Mouse (Mus musculus) lung, embryonic 14.5 days (tissue): ENCODE measurements around the gene Cryz. TPM values are rescaled to one million over a fixed set of nuclear protein-coding genes. Genes with fewer than 3 reads are reported as not detected.

Experiments used
- ATAC-seq: fragments of 200-750 bp; cut with Nextera tagmentation; 2 replicates; pipeline ENCODE4 v1.8.0; 2017; ENCODE audit warnings: mild to moderate bottlenecking, moderate TSS enrichment, moderate library complexity; ENCODE audit not compliant: insufficient read depth
- DNase-seq: peaks from one replicate; pipeline ENCODE4 v3.0.0-alpha.2; 2015
- H3K27ac ChIP-seq: fragments of 300-500 bp; sonication (generic); 2 replicates; pipeline ENCODE4 v1.5.1; 2014; ENCODE audit warnings: low read depth, mild to moderate bottlenecking, moderate library complexity
- H3K27me3 ChIP-seq: fragments of 300-500 bp; sonication (generic); 2 replicates; pipeline ENCODE4 v1.6.1; 2014; ENCODE audit warnings: low read length, control low read depth; ENCODE audit not compliant: insufficient read depth
- H3K36me3 ChIP-seq: fragments of 300-500 bp; sonication (generic); 2 replicates; pipeline ENCODE4 v1.6.1; 2014; ENCODE audit warnings: control low read depth; ENCODE audit not compliant: insufficient read depth
- H3K4me1 ChIP-seq: fragments of 300-500 bp; sonication (generic); 2 replicates; pipeline ENCODE4 v1.6.1; 2014; ENCODE audit warnings: antibody characterized with exemption, control low read depth; ENCODE audit not compliant: insufficient read depth
- H3K4me2 ChIP-seq: fragments of 300-500 bp; sonication (generic); 2 replicates; pipeline ENCODE4 v1.6.1; 2014; ENCODE audit warnings: mild to moderate bottlenecking
- H3K4me3 ChIP-seq: fragments of 300-500 bp; sonication (generic); 2 replicates; pipeline ENCODE4 v1.5.1; 2014; ENCODE audit warnings: low read depth, low read length
- H3K9ac ChIP-seq: fragments of 300-500 bp; sonication (generic); 2 replicates; pipeline ENCODE4 v1.6.1; 2014
- H3K9me3 ChIP-seq: fragments of 300-500 bp; sonication (generic); 2 replicates; pipeline ENCODE4 v1.6.1; 2016; ENCODE audit warnings: low read depth, low read length, control low read depth
- CTCF ChIP-seq: IDR thresholded peaks from 2 replicates; pipeline ENCODE4 v1.5.1; 2016; ENCODE audit warnings: antibody characterized with exemption, low read depth
- WGBS: fragments of 180-500 bp; shearing (Covaris S2); extraction: QIAGEN DNeasy Blood & Tissue Kit; methylation state at CpG from one replicate; pipeline ENCODE4 v1.1.7; 2014; 5-methylcytosine and 5-hydroxymethylcytosine counted together
- polyA plus RNA-seq: library from polyadenylated mRNA; unstranded; fragments of >200 nt; fragmentation: Nextera tagmentation; extraction: Ambion mirVana; gene quantifications from 2 replicates; pipeline ENCODE4 v1.2.1, GENCODE M21; 2014

Gene Cryz
- polyA plus RNA-seq, 1 experiment from 2014 or later, result 19.6 TPM

DNA sequence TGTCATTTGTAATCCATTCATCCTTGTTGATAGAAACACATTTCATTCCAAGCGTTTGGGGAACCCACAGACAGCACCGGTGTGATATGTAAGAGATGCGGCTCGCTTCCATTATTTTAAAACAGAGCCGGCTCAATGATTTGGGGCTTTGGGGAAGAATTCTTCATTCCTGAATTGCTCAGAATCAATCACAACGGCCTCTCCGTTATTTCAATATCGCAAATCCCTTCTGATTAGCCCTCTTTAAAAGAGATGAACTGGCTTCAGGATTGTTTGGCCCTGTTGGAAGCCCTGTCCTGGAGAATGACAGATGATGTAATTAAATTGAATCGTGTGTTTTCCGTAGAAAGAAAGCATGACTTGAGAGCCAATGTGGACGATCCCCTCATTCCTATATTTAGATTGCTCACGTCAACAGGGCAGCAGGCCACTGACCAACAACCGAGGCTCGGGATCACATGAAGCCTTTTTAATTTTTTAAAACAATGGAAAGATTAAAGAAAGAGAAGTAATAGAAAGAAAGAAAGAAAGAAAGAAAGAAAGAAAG, 26.4 kb upstream of the Cryz start:
- Histone ChIP-seq H3K9me3 (no peaks in the 10 kb centered on the region), H3K9ac (no peak overlapping the region), H3K27me3 (peaks cover 23% of the 10 kb centered on the region), H3K4me3 (no peak overlapping the region), H3K4me1 (no peaks in the 10 kb centered on the region), H3K27ac (no peak overlapping the region), H3K4me2 (no peak overlapping the region; the same call in 1 of the 2 replicates), H3K36me3 (no peaks in the 10 kb centered on the region)
- ATAC-seq (no peak), DNase-seq (peak; percentile 26)
- no peak for TF ChIP-seq CTCF
- 44% methylated on average over 14 of the region's 14 CpGs for WGBS

DNA sequence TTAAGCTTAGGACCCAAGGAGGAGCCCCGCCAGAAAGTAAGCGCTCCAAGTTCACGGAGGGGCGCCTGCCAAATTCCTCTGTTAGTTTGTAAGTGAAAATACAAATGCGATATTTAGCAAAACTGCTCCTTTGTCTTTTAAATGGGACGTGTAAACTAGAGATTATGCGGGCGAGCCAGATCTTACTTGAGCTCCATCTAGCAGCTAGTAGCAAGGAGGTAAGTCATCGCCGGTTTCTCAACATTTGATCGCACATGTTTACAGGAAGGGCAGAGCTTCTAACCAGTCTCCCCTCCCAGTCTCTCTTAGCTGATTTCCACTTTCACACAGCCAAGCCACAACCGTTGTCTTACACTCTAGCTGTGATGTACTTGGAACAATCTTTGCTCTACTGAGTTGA, 25.7 kb upstream of the Cryz start:
- H3K27me3 ChIP-seq, result peaks cover 23% of the 10 kb centered on the region
- H3K4me1 ChIP-seq, result no peaks in the 10 kb centered on the region
- peak; percentile 77 for DNase-seq
- peak; percentile 15; the same call in 1 of the 2 replicates for ATAC-seq
- no peak for TF ChIP-seq CTCF
- no peaks in the 10 kb centered on the region for H3K9me3 ChIP-seq
- H3K4me2 ChIP-seq, result peak overlapping the region; percentile 47
- H3K9ac ChIP-seq, result no peak overlapping the region
- H3K36me3 ChIP-seq, result no peaks in the 10 kb centered on the region
- peak overlapping the region; percentile 13; the same call in 1 of the 2 replicates for H3K4me3 ChIP-seq
- no peak overlapping the region for H3K27ac ChIP-seq
- WGBS, result 3% methylated on average over 12 of the region's 12 CpGs

DNA sequence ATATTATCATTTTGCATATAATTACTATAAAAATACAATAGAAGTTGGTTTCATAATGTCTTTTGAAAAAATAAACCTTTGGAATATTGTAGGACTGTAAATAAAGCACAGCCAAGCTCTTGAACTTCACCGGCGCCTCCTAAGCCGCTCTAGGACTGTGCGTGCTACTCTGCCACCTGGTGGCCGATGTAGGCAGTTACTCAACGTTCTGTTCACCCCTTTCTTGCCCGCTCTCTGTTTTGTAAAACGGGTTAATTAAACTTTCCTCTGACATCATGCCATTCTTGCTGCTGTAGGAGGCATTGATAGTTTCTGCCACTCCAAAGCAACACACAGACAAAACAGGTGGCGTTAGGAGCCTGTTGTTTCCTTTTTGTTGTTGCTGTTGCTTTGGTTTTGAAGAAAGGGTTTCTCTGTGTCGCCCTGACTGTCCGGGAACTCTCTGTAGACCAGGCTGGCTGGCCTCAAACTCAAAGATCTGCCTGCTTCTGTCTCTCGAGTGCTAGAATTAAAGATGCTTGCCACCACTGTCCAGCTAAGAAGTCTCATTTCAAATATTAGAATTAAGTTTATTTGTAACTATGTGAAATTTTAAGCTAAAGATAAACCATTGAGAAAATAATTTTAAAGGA, 24.1 kb upstream of the Cryz start:
- Histone ChIP-seq H3K27me3 (peaks cover 23% of the 10 kb centered on the region), H3K4me1 (no peaks in the 10 kb centered on the region), H3K9ac (no peak overlapping the region), H3K4me3 (no peak overlapping the region), H3K27ac (no peak overlapping the region), H3K9me3 (no peaks in the 10 kb centered on the region), H3K4me2 (no peak overlapping the region), H3K36me3 (no peaks in the 10 kb centered on the region)
- TF ChIP-seq CTCF, result peak; percentile 94
- DNase-seq, result peak; percentile 94
- 12% methylated on average over 12 of the region's 12 CpGs for WGBS
- ATAC-seq, result peak; percentile 79

DNA sequence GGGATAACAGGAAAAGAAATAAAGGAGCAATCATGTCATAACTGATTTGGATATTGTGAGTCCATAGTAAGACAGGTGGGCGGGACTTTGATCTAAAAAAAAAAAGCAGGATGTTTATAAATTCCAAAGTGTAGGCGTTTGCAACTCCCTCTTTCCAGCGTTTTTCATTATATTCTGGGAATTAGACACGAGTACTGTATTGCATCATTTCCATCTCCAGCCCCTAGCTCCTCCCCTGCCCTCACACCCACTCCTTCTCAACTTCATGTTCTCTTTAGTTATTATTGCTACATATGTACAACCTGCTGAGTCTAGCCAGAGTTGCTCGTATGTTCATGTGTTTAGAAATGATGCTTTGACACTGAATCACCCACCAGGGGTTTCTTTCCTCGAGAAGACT, 22.8 kb upstream of the Cryz start:
- no peak overlapping the region for H3K4me3 ChIP-seq
- WGBS, result 33% methylated on average over 6 of the region's 6 CpGs
- no peak for TF ChIP-seq CTCF
- no peak overlapping the region for H3K9ac ChIP-seq
- ATAC-seq (no peak), DNase-seq (peak; percentile 18)
- H3K4me2 ChIP-seq, result no peak overlapping the region
- no peaks in the 10 kb centered on the region for H3K4me1 ChIP-seq
- peaks cover 18% of the 10 kb centered on the region for H3K27me3 ChIP-seq
- H3K9me3 ChIP-seq, result no peaks in the 10 kb centered on the region
- H3K36me3 ChIP-seq, result 0 out of 2 replicates have a peak, but pooled peaks cover 3% of the 10 kb centered on the region
- H3K27ac ChIP-seq, result no peak overlapping the region

DNA sequence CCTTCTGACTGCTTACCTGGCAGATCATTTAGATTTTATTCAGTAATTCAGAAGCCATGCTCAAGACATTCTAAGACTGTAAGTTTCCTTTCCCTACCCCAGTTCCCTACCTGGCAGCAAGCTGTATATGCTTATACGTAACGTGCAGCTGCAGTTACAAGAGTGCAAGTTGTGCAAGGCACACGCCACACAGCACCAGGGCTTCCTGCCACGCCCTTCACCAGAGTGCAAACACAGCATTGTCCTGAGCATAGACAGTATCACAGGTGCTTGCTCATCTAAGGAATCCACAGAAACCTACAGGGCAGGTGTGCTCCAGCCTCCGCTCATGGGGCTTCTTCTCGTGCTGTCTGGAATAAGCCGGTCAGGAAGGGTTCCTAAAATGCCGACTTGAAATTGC, 18.6 kb upstream of the Cryz start:
- DNase-seq, result no peak
- no peak for ATAC-seq
- 90% methylated on average over 8 of the region's 8 CpGs for WGBS
- Histone ChIP-seq H3K4me1 (no peaks in the 10 kb centered on the region), H3K9me3 (no peaks in the 10 kb centered on the region), H3K4me2 (no peak overlapping the region), H3K27ac (no peak overlapping the region), H3K27me3 (no peaks in the 10 kb centered on the region), H3K4me3 (no peak overlapping the region), H3K36me3 (peaks cover 17% of the 10 kb centered on the region; the same call in 1 of the 2 replicates), H3K9ac (no peak overlapping the region)
- no peak for TF ChIP-seq CTCF

DNA sequence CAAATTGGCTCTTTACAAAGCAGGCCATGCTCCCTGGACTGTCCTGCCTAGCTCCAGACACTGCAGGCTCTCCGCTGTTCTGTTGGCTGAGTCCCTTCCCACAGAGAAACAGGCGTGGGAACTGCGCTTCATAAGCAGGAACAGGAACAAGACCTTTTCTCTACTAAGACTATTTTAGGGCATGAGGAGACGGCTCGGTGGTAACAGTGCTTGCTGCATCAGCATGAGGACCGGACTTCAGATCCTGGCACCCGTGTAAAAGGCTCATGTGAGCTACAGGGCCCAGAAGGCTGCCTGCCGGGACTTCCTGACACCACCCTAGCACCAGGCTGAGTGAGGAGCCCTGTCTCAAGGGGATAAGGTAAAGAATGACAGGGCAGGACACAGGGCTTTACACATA, 12.2 kb upstream of the Cryz start:
- no peak for TF ChIP-seq CTCF

DNA sequence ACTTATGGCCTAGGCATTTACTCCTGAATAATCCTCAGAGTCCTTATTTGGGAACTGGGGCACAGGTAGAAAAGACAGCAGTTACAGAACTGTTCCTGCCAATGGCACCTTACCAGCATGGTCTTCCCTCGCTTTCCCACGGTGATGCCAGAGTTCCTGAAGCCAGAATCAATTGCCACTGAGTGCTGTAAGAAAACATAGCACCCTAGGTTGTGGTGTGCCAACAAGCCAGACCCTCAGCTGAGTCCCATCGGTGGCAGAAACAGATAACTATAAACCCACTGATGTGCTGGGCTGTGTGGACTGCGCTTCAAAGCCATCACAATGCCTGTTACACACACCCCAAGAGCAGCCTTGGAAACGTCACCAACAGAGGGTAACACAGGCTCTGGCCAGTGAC, 5.5 kb upstream of the Cryz start:
- Histone ChIP-seq H3K27me3 (no peaks in the 10 kb centered on the region), H3K27ac (no peak overlapping the region), H3K4me1 (no peaks in the 10 kb centered on the region), H3K9ac (no peak overlapping the region), H3K4me2 (no peak overlapping the region), H3K36me3 (peaks cover 72% of the 10 kb centered on the region), H3K4me3 (no peak overlapping the region), H3K9me3 (no peaks in the 10 kb centered on the region)
- DNase-seq, result no peak
- no peak for ATAC-seq
- WGBS, result 84% methylated on average over 5 of the region's 5 CpGs
- TF ChIP-seq CTCF, result no peak

More for the DNA sequence above, 12.2 kb upstream of the Cryz start:
- DNase-seq, result no peak
- 89% methylated on average over 8 of the region's 8 CpGs for WGBS
- Histone ChIP-seq H3K9me3 (no peaks in the 10 kb centered on the region), H3K27ac (no peak overlapping the region), H3K4me2 (no peak overlapping the region), H3K4me3 (no peak overlapping the region), H3K27me3 (no peaks in the 10 kb centered on the region), H3K36me3 (peaks cover 47% of the 10 kb centered on the region), H3K9ac (no peak overlapping the region), H3K4me1 (no peaks in the 10 kb centered on the region)
- no peak for ATAC-seq
